Mouse (Mus musculus): ENCODE results near the gene Gatc. TPM values are rescaled to one million over a fixed set of nuclear protein-coding genes. Genes with fewer than 3 reads are reported as not detected.
A peak's percentile ranks its signal among the peaks of the same experiment; 100 is the strongest.

Gatc gene
- total and polyA plus RNA-seq, 2 experiments from 2014 or later, result 10.4 to 14.8 TPM

DNA sequence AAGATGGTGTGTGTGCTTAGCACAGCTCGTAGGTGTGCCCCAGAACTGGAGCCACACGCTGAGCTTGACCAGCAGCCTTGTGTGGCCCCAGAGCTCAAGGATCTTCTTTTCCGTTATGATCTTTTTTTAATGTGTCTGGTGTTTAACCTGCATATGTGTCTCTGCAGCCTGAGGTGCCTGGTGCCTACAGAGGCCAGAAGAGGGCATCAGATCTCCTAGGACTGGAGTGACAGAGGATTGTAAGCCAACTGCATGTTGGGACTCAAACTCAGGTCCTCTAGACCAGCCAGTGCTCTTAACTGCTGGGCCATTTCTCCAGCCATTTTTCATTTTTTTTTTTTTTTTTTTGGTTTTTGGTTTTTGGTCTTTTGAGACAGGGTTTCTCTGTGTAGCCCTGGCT, 56.2 kb downstream of the Gatc start:
- no peak overlapping the region for H3K27ac ChIP-seq (ENCODE audit: low read depth)
- TF ChIP-seq EP300 (IDR thresholded peaks at IDR 0.05; ENCODE audit: low read depth) (no peak), CTCF (IDR thresholded peaks at IDR 0.05; ENCODE audit: low read depth) (peak; percentile 27)
- WGBS, result 83% methylated on average over 3 of the region's 3 CpGs
- H3K9ac ChIP-seq (replicated peaks; ENCODE audit: low read depth, low read length), result no peak overlapping the region
- no peaks in the 10 kb centered on the region for H3K9me3 ChIP-seq (replicated peaks; ENCODE audit: control insufficient read depth, low read length)
- H3K4me3 ChIP-seq (ENCODE audit: low read depth, low read length), result no peak overlapping the region
- ATAC-seq (ENCODE audit: insufficient read depth, low read depth), result no peak
- H3K27me3 ChIP-seq (ENCODE audit: control insufficient read depth, insufficient read depth, low read length), result no peaks in the 10 kb centered on the region
- no peak overlapping the region for H3K4me2 ChIP-seq (ENCODE audit: low read depth, low read length)
- no peak for DNase-seq (ENCODE audit: low spot score)
- H3K4me1 ChIP-seq (ENCODE audit: control insufficient read depth, insufficient read depth), result peaks cover 5% of the 10 kb centered on the region; the same call in 1 of the 2 replicates
- H3K36me3 ChIP-seq (replicated peaks; ENCODE audit: control insufficient read depth, insufficient read depth, low read length), result peaks cover 25% of the 10 kb centered on the region

Other genes with a start within 250 kb of the Gatc start
- not detected in 2 replicates for gene Gm10401, start 242.9 kb downstream of the Gatc start, total RNA-seq (2014; rRNA removed; ENCODE audit: low replicate concordance)
- 13.3 and 14.4 TPM in 2 replicates for gene Gm10401, start 242.9 kb downstream of the Gatc start, polyA plus RNA-seq (2015; fragmentation: Nextera tagmentation; extraction: Ambion mirVana)
- 266 and 288 TPM in 2 replicates for gene Acads, start 221.8 kb downstream of the Gatc start, total RNA-seq (2014; rRNA removed; ENCODE audit: low replicate concordance)
- 208 and 211 TPM in 2 replicates for gene Acads, start 221.8 kb downstream of the Gatc start, polyA plus RNA-seq (2015; fragmentation: Nextera tagmentation; extraction: Ambion mirVana)
- 17.0 and 25.9 TPM in 2 replicates for gene Unc119b, start 206.2 kb downstream of the Gatc start, total RNA-seq (2014; rRNA removed; ENCODE audit: low replicate concordance)
- 10.6 and 11.7 TPM in 2 replicates for gene Unc119b, start 206.2 kb downstream of the Gatc start, polyA plus RNA-seq (2015; fragmentation: Nextera tagmentation; extraction: Ambion mirVana)
- 68.4 and 74.8 TPM in 2 replicates for gene Mlec, start 183.0 kb downstream of the Gatc start, total RNA-seq (2014; rRNA removed; ENCODE audit: low replicate concordance)
- 20.4 and 21.1 TPM in 2 replicates for gene Mlec, start 183.0 kb downstream of the Gatc start, polyA plus RNA-seq (2015; fragmentation: Nextera tagmentation; extraction: Ambion mirVana)
- gene Cabp1, start 146.8 kb downstream of the Gatc start, total RNA-seq (2014; rRNA removed; ENCODE audit: low replicate concordance), result 0.39 and 4.1 TPM in 2 replicates
- 0.78 and 0.96 TPM in 2 replicates for gene Cabp1, start 146.8 kb downstream of the Gatc start, polyA plus RNA-seq (2015; fragmentation: Nextera tagmentation; extraction: Ambion mirVana)
- gene Pop5, start 105.3 kb downstream of the Gatc start, total RNA-seq (2014; rRNA removed; ENCODE audit: low replicate concordance), result 41.1 and 71.6 TPM in 2 replicates
- 57.9 and 65.9 TPM in 2 replicates for gene Pop5, start 105.3 kb downstream of the Gatc start, polyA plus RNA-seq (2015; fragmentation: Nextera tagmentation; extraction: Ambion mirVana)
- gene Rnf10, start 68.3 kb downstream of the Gatc start, total RNA-seq (2014; rRNA removed; ENCODE audit: low replicate concordance), result 76.0 and 82.4 TPM in 2 replicates
- 104 and 105 TPM in 2 replicates for gene Rnf10, start 68.3 kb downstream of the Gatc start, polyA plus RNA-seq (2015; fragmentation: Nextera tagmentation; extraction: Ambion mirVana)
- 74.1 and 82.7 TPM in 2 replicates for gene Coq5, start 61.5 kb downstream of the Gatc start, total RNA-seq (2014; rRNA removed; ENCODE audit: low replicate concordance)
- 111 and 116 TPM in 2 replicates for gene Coq5, start 61.5 kb downstream of the Gatc start, polyA plus RNA-seq (2015; fragmentation: Nextera tagmentation; extraction: Ambion mirVana)
- gene Dynll1, start 40.2 kb downstream of the Gatc start, total RNA-seq (2014; rRNA removed; ENCODE audit: low replicate concordance), result 164 and 224 TPM in 2 replicates
- 615 and 804 TPM in 2 replicates for gene Dynll1, start 40.2 kb downstream of the Gatc start, polyA plus RNA-seq (2015; fragmentation: Nextera tagmentation; extraction: Ambion mirVana)
- gene Srsf9, start 14.0 kb downstream of the Gatc start, total RNA-seq (2014; rRNA removed; ENCODE audit: low replicate concordance), result 21.3 and 41.1 TPM in 2 replicates
- 62.9 and 67.5 TPM in 2 replicates for gene Srsf9, start 14.0 kb downstream of the Gatc start, polyA plus RNA-seq (2015; fragmentation: Nextera tagmentation; extraction: Ambion mirVana)
- gene Triap1, start within 50 bp of the Gatc start, total RNA-seq (2014; rRNA removed; ENCODE audit: low replicate concordance), result 13.0 and 27.2 TPM in 2 replicates
- 39.2 and 42.3 TPM in 2 replicates for gene Triap1, start within 50 bp of the Gatc start, polyA plus RNA-seq (2015; fragmentation: Nextera tagmentation; extraction: Ambion mirVana)
- gene Cox6a1, start 7.8 kb upstream of the Gatc start, total RNA-seq (2014; rRNA removed; ENCODE audit: low replicate concordance), result 1,673 and 1,690 TPM in 2 replicates
- gene Cox6a1, start 7.8 kb upstream of the Gatc start, polyA plus RNA-seq (2015; fragmentation: Nextera tagmentation; extraction: Ambion mirVana), result 2,126 and 2,128 TPM in 2 replicates
- 2.5 and 5.6 TPM in 2 replicates for gene Msi1, start 88.4 kb upstream of the Gatc start, total RNA-seq (2014; rRNA removed; ENCODE audit: low replicate concordance)
- gene Msi1, start 88.4 kb upstream of the Gatc start, polyA plus RNA-seq (2015; fragmentation: Nextera tagmentation; extraction: Ambion mirVana), result 0.99 and 1.1 TPM in 2 replicates
- not detected in 2 replicates for gene Pla2g1b, start 125.1 kb upstream of the Gatc start, total RNA-seq (2014; rRNA removed; ENCODE audit: low replicate concordance)
- gene Pla2g1b, start 125.1 kb upstream of the Gatc start, polyA plus RNA-seq (2015; fragmentation: Nextera tagmentation; extraction: Ambion mirVana), result not detected in 2 replicates
- gene Sirt4, start 143.5 kb upstream of the Gatc start, total RNA-seq (2014; rRNA removed; ENCODE audit: low replicate concordance), result 13.8 and 29.0 TPM in 2 replicates
- gene Sirt4, start 143.5 kb upstream of the Gatc start, polyA plus RNA-seq (2015; fragmentation: Nextera tagmentation; extraction: Ambion mirVana), result 14.5 and 15.4 TPM in 2 replicates
- gene Pxn, start 165.5 kb upstream of the Gatc start, total RNA-seq (2014; rRNA removed; ENCODE audit: low replicate concordance), result 66.6 and 68.8 TPM in 2 replicates
- 19.3 and 19.9 TPM in 2 replicates for gene Pxn, start 165.5 kb upstream of the Gatc start, polyA plus RNA-seq (2015; fragmentation: Nextera tagmentation; extraction: Ambion mirVana)
- 2,397 and 2,522 TPM in 2 replicates for gene Rplp0, start 218.3 kb upstream of the Gatc start, total RNA-seq (2014; rRNA removed; ENCODE audit: low replicate concordance)
- gene Rplp0, start 218.3 kb upstream of the Gatc start, polyA plus RNA-seq (2015; fragmentation: Nextera tagmentation; extraction: Ambion mirVana), result 877 and 933 TPM in 2 replicates
- gene Gcn1l1, start 224.1 kb upstream of the Gatc start, total RNA-seq (2014; rRNA removed; ENCODE audit: low replicate concordance), result 38.3 and 42.8 TPM in 2 replicates
- 12.9 and 13.6 TPM in 2 replicates for gene Gcn1l1, start 224.1 kb upstream of the Gatc start, polyA plus RNA-seq (2015; fragmentation: Nextera tagmentation; extraction: Ambion mirVana)